ENCODE assay signal across 1 mouse cellular context in the genomic region with DNA sequence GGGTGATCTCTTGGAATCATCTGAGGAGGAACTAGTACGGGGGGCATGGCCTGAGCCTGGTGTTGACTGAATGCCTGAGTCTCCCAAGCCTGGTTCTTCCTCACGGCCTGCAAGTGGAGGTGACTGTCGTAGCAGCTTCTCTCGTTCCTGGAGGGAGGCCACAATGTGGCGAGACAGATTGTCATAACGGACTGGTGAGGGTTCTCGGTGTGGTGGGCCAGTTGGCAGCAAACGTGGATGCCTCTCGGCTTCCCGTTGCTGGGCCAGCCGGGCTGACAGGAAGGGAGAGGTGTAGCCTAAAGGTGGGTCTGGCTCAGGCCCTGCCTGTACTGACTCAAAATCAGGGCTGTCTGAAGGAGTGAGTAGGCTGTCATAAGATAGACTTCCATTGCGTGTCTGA.
TF ChIP-seq lines count a peak whose summit lies in the region.

No protein-coding gene starts in this region.

TF ChIP-seq in CH12.LX, 34 proteins besides CTCF, POLR2A, EP300 and RAD21:
- TF ChIP-seq CHD2 (IDR thresholded peaks at IDR 0.05; ENCODE audit: low read length) (no peak), E2F4 (IDR thresholded peaks at IDR 0.05; ENCODE audit: insufficient replicate concordance, low read depth, low read length) (no peak), JUN (IDR thresholded peaks at IDR 0.05; ENCODE audit: insufficient read depth, low read depth, low read length) (no peak), SMC3 (IDR thresholded peaks at IDR 0.05; ENCODE audit: low read depth, low read length) (no peak), TCF12 (IDR thresholded peaks at IDR 0.05; ENCODE audit: low read depth, low read length) (no peak), ZC3H11A (IDR thresholded peaks at IDR 0.05; ENCODE audit: low read depth, low read length) (no peak), NRF1 (IDR thresholded peaks at IDR 0.05; ENCODE audit: low read depth, low read length) (no peak), PAX5 (IDR thresholded peaks at IDR 0.05; ENCODE audit: low read length) (no peak)
